Mouse (Mus musculus): ENCODE measurements at regions not wholly inside any gene's neighbourhood (a gene's known extent, or its start where the extent isn't known, plus 50 kb on each side); places are given as distances from the start of the nearest gene placed in this dataset.
A peak's percentile ranks its signal among the peaks of the same experiment; 100 is the strongest.
"Not testable (repeated sequence)": the region's sequence is repeated elsewhere in the genome, so short reads cannot be mapped to it uniquely, and the experiment has no call there.

GRCm38 (mm10) chr15:91916946-91917345, 78.9 kb downstream of the Smgc start:
- no peak for DNase-seq (ENCODE audit: low read depth, low spot score)

GRCm38 (mm10) chr15:91917877-91918276, 79.8 kb downstream of the Smgc start:
- DNase-seq (ENCODE audit: low read depth, low spot score): no peak

DNA sequence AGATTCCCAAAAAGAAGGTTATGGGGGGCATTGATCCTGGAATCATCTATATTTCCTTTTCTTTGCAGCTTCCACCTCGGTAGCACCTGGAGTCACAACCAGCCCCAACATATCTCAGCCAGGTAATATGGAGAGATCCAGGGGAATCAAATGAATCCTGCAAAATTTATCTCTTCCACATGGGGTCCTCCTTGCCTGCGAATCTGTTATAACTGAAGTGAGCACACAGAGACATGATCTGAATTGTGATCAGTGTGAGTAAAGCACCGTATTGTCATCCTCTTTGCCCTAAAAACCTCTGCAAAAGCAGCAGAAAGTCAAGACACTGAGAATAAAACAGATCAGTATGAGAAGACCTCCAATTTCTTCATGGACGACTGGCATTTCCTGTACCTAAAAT, 86.5 kb downstream of the Smgc start:
- DNase-seq (ENCODE audit: low read depth, low spot score): no peak

DNA sequence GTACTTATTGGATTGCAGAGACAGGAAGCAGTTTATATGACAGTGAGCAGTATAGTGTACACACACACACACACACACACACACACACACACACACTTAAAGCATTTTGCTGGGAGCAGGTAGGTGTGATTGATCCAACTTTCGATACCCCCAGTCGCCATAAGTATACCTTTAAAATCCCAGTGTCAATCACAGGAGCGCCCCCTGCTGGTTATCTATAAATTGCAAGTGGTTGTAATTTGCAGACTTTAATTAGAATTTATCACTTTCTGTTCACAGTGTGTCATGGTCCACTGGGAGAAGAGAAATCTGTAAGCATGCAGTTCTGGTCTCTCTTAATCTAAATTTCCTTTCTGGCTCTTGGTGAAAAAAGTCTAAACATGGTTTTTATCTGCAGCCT, 89.4 kb downstream of the Smgc start:
- no peak for DNase-seq (ENCODE audit: low read depth, low spot score)

- DNase-seq (ENCODE audit: low read depth, low spot score): no peak
Observed at GRCm38 (mm10) chr15:91928511-91928910, 90.4 kb downstream of the Smgc start.

GRCm38 (mm10) chr15:91957273-91957672, 93.7 kb upstream of the Cntn1 start:
- DNase-seq (ENCODE audit: low read depth, low spot score): no peak

- DNase-seq (ENCODE audit: low read depth, low spot score): no peak
Observed at GRCm38 (mm10) chr15:91965172-91965571, 85.8 kb upstream of the Cntn1 start.

- DNase-seq (ENCODE audit: low read depth, low spot score): peak; percentile 33
Observed at GRCm38 (mm10) chr15:91969378-91969777, 81.6 kb upstream of the Cntn1 start.

DNA sequence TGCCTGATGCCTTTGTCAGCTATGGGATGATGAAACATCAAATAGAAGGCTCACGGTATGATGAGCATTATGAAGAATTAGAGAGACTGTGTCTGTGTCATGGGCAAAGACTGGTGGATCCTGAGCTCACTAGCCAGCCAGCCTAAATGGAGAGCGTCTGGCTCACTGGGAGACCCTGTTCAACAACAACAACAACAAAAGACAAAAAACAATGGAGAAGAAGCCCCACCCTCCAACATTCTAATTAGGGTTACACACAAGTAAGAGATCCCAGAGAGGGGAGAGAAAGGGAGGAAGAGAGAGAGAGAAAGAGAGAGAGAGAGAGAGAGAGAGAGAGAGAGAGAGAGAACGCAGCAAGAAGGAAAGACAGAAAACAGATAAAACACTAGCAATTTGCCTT, 79.6 kb upstream of the Cntn1 start:
- no peak for DNase-seq (ENCODE audit: low read depth, low spot score)

DNA sequence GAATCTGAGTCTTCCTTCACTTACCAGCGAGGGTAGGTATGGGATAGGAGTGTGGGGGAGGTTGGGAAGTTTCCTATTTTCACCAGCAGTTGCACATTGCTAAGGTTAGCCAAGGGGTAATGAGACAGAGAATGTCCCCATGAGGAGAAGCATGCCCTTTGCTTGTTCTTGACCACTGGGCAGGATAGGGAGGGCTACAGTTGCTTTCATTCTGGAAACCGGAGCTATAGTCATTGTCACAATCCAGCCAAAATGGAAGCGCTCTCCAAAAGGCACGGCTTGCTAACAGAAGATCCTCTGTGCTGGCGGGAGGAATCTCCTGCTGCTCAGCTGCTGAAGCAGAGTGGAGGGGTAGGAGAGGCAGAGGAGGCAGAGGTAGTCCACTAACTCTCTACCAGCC, 79.1 kb upstream of the Cntn1 start:
- no peak for DNase-seq (ENCODE audit: low read depth, low spot score)

DNA sequence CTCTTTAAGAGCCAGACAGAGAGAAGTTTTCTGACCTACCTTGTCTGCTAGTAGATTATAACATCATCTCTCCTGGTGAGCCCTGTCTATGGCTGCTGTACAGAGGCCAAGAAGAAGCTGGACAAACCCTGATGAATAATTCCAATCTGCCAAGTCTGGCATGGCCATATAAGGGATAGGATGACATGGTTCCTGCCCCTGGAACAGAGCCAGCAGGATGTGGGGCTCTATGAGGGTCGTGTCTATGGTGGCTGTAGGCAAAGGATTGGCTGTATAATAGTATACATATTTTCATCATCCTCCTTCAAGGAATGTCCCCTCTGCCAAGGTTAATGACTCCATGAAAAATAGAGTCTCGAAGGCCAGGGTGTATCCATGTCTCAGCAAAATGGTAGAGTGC, 75.4 kb upstream of the Cntn1 start:
- DNase-seq (ENCODE audit: low read depth, low spot score): no peak

GRCm38 (mm10) chr15:91983186-91983585, 67.8 kb upstream of the Cntn1 start:
- not testable (repeated sequence) for DNase-seq (ENCODE audit: low read depth, low spot score)

DNA sequence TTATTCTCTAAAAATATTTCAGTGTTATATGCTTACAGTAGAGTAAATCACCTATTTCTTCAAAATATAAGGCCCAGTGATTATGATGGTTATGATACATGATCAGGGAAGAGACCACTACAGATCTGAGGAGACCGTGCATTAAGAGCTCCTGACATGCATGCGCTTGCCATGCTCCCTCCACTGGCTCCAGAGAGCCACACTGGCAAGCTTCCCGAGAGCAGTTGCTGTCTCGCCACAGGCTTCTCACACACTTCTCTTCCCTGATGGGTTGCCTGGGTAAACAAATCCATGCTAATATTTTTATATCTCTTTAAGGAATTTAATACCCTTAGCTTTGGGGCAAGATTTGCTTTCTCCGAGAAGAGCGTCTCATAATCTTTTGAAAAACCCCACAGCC, 50.9 kb upstream of the Cntn1 start:
- no peak for DNase-seq (ENCODE audit: low read depth, low spot score)
